Mouse (Mus musculus): ENCODE data around the gene Pdgfd.
"Not testable (repeated sequence)": the region's sequence is repeated elsewhere in the genome, so short reads cannot be mapped to it uniquely, and the experiment has no call there.

Gene Pdgfd

GRCm38 (mm10) chr9:6168391-6169037, at the start of gene Pdgfd:
Gene Pdgfd (plus strand): TSS chr9:6168584.
- DNase-seq (ENCODE audit: low spot score in 2 of 2) = peak; percentile 64 to 72

- DNase-seq (ENCODE audit: low spot score in 2 of 2) = no peak
Observed at GRCm38 (mm10) chr9:6169038-6169431, 651 bp downstream of the Pdgfd start.

GRCm38 (mm10) chr9:6170962-6171361, 2.6 kb downstream of the Pdgfd start:
- DNase-seq (ENCODE audit: low spot score in 2 of 2) = no peak

- DNase-seq (ENCODE audit: low spot score in 2 of 2) = no peak
Observed at GRCm38 (mm10) chr9:6173276-6173675, 4.9 kb downstream of the Pdgfd start.

GRCm38 (mm10) chr9:6175731-6176130, 7.3 kb downstream of the Pdgfd start:
- no peak for DNase-seq (ENCODE audit: low spot score in 2 of 2)

DNA sequence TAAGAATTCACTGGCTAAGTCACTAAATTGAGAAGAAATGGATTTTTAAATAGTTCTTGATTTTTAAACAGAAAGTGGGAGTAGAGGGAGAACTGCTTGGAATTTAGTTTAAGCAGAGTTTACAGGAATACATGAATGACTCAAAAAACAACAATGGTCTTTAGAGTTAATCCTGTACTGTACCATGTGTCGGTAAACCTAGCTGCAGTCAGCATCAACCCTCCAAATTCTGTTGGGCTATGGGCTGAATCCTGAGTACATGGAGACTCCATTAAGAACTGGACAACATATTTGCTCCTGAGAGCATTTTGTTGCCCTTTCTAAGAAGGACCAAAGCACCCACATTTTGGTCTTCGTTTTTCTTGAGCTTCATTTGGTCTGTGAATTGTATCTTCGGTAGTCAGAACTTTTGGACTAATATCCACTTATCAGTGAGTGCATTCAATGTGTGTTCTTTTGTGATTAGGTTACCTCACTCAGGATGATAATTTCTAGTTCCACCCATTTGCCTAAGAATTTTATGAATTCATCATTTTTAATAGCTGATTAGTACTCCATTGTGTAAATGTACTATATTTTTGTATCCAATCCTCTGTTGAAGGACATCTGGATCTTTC, 14.0 kb downstream of the Pdgfd start:
- no peak for DNase-seq (ENCODE audit: low spot score in 2 of 2)

- DNase-seq (ENCODE audit: low spot score in 2 of 2) = no peak
Observed at GRCm38 (mm10) chr9:6187955-6188354, 19.6 kb downstream of the Pdgfd start.

GRCm38 (mm10) chr9:6193352-6193751, 25.0 kb downstream of the Pdgfd start:
- DNase-seq (ENCODE audit: low spot score in 2 of 2) = no peak

DNA sequence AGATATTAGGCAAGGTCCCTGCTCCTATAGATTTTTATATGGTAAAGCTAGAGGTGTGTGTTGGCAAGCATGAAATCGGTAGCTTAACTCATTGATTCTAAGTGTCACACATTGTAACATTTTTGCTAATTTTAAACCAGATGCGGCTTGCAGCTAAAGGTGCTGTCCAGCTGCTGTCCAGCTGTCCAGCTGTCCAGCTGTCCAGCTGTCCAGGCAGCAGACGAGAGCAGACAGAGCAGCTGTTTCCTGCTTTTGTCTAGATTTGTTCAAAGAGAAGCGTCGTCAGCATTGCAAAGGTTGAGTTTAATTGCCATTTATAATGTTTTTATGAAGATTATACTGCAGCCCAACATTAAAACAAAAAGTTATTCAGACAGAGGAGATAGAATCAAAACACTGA, 44.5 kb downstream of the Pdgfd start:
- DNase-seq (ENCODE audit: low spot score in 2 of 2) = no peak

GRCm38 (mm10) chr9:6217505-6217904, 49.1 kb downstream of the Pdgfd start:
- no peak for DNase-seq (ENCODE audit: low spot score in 2 of 2)

- not testable (repeated sequence) for DNase-seq (ENCODE audit: low spot score in 2 of 2)
Observed at GRCm38 (mm10) chr9:6235982-6236381, 67.6 kb downstream of the Pdgfd start.

- no peak for DNase-seq (ENCODE audit: low spot score in 2 of 2)
Observed at GRCm38 (mm10) chr9:6250320-6250719, 81.9 kb downstream of the Pdgfd start.

DNA sequence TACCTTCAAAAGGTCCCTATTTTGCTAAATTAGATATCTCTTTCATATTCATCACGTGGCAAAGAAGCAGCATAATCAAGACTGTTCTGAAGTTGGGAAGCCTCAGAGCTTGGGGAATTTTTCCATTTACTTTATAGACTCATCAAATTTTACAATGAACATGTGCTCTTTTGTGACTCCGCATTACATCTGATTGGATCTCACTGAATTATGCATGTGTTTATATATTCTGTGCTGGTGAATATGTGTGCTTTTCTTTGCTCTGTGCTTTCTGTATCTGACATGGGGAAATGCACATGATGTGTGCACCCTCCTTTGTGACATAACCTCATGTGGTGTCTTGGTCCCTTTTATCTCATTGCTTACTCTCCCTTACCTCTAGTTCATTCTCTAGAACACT, 83.6 kb downstream of the Pdgfd start:
- no peak for DNase-seq (ENCODE audit: low spot score in 2 of 2)

DNA sequence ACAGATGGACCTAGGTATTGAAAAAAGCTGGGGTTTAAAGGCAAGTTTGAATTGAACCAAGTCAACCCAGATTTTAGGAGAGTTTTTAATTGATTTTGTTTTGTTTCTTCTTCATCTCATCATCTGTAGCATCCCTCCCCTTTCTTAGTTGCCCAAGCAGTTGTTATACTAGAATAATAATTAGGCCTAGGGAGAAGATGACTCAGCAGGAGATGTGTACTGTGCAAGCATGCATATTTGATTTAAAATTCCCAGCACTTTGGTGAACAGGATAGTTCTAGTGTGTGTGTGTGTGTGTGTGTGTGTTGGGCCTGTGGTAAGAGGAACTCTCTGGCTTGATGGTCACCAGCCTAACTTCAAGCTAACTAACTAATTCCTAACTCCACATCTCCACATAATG, 88.7 kb downstream of the Pdgfd start:
- DNase-seq (ENCODE audit: low spot score in 2 of 2) = no peak

- no peak for DNase-seq (ENCODE audit: low spot score in 2 of 2)
Observed at GRCm38 (mm10) chr9:6264820-6265219, 96.4 kb downstream of the Pdgfd start.

DNA sequence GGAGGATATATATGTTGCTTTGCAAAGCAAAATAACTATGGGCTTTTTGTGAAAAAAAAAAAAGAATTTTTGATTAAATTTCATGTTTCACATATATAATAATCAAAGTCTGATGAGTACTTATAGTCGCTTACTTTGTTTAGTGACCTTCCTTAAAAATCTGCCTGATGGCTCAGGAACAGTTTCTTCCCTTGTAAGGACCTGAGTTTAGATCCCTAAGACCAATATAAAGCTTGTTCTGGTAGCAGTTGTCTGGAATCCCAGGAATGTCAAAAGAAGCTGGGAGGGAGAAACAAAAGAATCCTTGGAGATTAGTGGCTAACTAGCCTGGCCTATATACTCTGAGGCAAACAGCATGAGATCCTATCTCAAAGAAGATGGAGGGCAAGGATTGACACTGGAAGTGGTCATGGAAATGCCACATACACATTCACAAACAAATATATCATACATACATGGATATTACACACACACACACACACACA, 101.5 kb downstream of the Pdgfd start, which contains the start of gene Ddi1:
Ddi1 (minus strand) TSS at position 51 of the 485 bp plus-strand sequence.
- DNase-seq (ENCODE audit: low spot score in 2 of 2) = no peak

- DNase-seq (ENCODE audit: low spot score in 2 of 2) = no peak
Observed at GRCm38 (mm10) chr9:6276395-6276794, 108.0 kb downstream of the Pdgfd start.

DNA sequence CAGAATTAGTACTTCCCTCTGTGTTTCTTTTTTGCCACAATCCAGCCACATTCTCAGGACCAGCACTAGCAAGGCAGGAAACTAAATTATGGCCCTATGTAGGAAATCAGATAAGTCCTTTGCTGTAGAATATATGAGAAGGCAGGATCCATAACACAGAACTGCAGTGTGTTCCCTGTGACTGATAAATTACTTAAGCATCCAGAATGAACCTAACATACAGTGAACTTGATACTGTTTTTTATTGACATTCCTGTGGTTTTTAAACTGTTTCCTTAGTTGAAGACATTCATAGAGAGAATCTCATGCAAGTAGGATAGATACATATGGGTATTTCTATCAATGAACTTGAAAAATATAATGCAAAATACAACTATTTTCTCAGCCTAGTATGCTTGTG, 109.1 kb downstream of the Pdgfd start:
- DNase-seq (ENCODE audit: low spot score in 2 of 2) = no peak

- no peak for DNase-seq (ENCODE audit: low spot score in 2 of 2)
Observed at GRCm38 (mm10) chr9:6286770-6287169, 118.4 kb downstream of the Pdgfd start.

- no peak for DNase-seq (ENCODE audit: low spot score in 2 of 2)
Observed at GRCm38 (mm10) chr9:6289211-6289696, 120.9 kb downstream of the Pdgfd start.

GRCm38 (mm10) chr9:6298547-6298946, 130.2 kb downstream of the Pdgfd start:
- no peak for DNase-seq (ENCODE audit: low spot score in 2 of 2)

DNA sequence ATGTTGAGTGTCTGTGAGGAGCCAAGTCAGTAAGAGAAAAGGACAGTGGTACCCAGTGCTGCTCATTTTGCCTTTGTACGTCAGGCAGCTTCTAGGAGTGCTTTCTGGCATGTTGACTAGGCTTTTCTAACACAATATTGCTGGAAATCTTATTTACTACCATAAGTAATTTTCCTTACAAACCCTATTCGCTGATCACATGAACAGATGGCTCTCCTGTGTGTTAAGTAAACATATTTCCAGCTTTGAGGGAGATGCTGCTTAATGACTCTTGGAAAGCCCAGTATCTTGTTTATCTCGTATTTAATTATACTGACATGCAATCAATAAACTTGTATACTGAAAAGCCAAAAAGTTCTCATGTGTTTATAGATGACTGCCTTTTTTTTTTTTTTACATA, 133.7 kb downstream of the Pdgfd start:
- DNase-seq (ENCODE audit: low spot score in 2 of 2) = no peak

- no peak for DNase-seq (ENCODE audit: low spot score in 2 of 2)
Observed at GRCm38 (mm10) chr9:6304590-6304989, 136.2 kb downstream of the Pdgfd start.

All from urinary bladder, postnatal 4 days (tissue).